Mouse (Mus musculus) fat pad, adult 2 months (tissue): ENCODE measurements around the gene St3gal5.
A peak's percentile ranks its signal among the peaks of the same experiment; 100 is the strongest.
"Not testable (repeated sequence)": the region's sequence is repeated elsewhere in the genome, so short reads cannot be mapped to it uniquely, and the experiment has no call there.

Experiments used
- DNase-seq: peaks from one replicate; pipeline ENCODE4 v3.0.0-alpha.2; 2011; ENCODE audit warnings: low read depth, low spot score; ENCODE audit errors: extremely low read depth

The St3gal5 gene

GRCm38 (mm10) chr6:72097181-72097995 lies at the start of gene St3gal5:
Gene St3gal5 (plus strand): TSS chr6:72097592.
- no peak for DNase-seq

GRCm38 (mm10) chr6:72048643-72049042 lies 48.7 kb upstream of the St3gal5 start:
- DNase-seq, result no peak

- DNase-seq, result no peak
These were observed 47.5 kb upstream of the St3gal5 start for GRCm38 (mm10) chr6:72049941-72050340.

- no peak for DNase-seq
These were observed 46.6 kb upstream of the St3gal5 start for GRCm38 (mm10) chr6:72050827-72051226.

GRCm38 (mm10) chr6:72051247-72051646 lies 46.1 kb upstream of the St3gal5 start:
- DNase-seq, result no peak

- no peak for DNase-seq
These were observed 45.6 kb upstream of the St3gal5 start for GRCm38 (mm10) chr6:72051757-72052156.

- no peak for DNase-seq
These were observed 40.8 kb upstream of the St3gal5 start for GRCm38 (mm10) chr6:72056548-72056947.

GRCm38 (mm10) chr6:72058398-72058889 lies 38.9 kb upstream of the St3gal5 start:
- DNase-seq, result no peak

GRCm38 (mm10) chr6:72060677-72061076 lies 36.7 kb upstream of the St3gal5 start:
- DNase-seq, result not testable (repeated sequence)

GRCm38 (mm10) chr6:72063718-72064117 lies 33.7 kb upstream of the St3gal5 start:
- no peak for DNase-seq

GRCm38 (mm10) chr6:72065988-72066387 lies 31.4 kb upstream of the St3gal5 start:
- no peak for DNase-seq

GRCm38 (mm10) chr6:72068436-72068835 lies 29.0 kb upstream of the St3gal5 start:
- no peak for DNase-seq

GRCm38 (mm10) chr6:72071281-72071870 lies 26.0 kb upstream of the St3gal5 start:
- DNase-seq, result peak; percentile 64

- no peak for DNase-seq
These were observed 23.6 kb upstream of the St3gal5 start for GRCm38 (mm10) chr6:72073781-72074180.

- no peak for DNase-seq
These were observed 20.9 kb upstream of the St3gal5 start for GRCm38 (mm10) chr6:72076512-72076911.

GRCm38 (mm10) chr6:72078178-72078577 lies 19.2 kb upstream of the St3gal5 start:
- no peak for DNase-seq

- no peak for DNase-seq
These were observed 15.9 kb upstream of the St3gal5 start for GRCm38 (mm10) chr6:72081318-72082024.

GRCm38 (mm10) chr6:72087402-72087801 lies 10.0 kb upstream of the St3gal5 start:
- no peak for DNase-seq

- DNase-seq, result no peak
These were observed 7.5 kb upstream of the St3gal5 start for GRCm38 (mm10) chr6:72089865-72090264.

- DNase-seq, result no peak
These were observed 6.4 kb upstream of the St3gal5 start for GRCm38 (mm10) chr6:72091007-72091406.

- no peak for DNase-seq
These were observed 4.3 kb upstream of the St3gal5 start for GRCm38 (mm10) chr6:72093121-72093520.

- DNase-seq, result no peak
These were observed 1.2 kb upstream of the St3gal5 start for GRCm38 (mm10) chr6:72096217-72096616.
